ENCODE assay signal across 13 mouse cellular contexts in the genomic region with DNA sequence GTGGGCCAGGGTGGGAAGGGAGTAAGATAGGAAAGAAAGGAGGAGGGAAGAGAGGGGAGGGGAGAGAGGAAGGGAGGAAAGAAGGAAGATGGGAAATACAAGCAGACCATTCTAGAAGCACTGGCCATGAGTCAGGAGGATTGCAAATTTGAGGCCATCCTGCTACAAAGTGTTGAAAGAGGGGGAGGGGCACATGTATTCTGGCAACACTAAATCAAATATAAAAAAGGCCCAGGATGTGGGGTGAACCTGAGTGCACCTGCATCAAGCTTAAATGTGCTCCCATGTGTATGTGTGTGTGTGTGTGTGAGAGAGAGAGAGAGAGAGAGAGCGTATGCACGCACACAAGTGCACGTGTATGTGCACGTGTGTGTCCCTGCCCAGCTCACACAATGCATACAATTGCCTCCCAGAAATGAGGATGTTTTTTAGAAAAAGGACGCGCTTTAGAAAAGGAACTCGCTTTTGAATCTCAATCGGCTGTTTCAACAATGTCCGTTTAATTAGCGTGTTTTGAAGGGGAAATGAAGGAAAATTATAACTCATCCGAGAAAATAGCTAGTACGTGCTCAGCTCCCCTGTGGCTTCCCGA.
"Had no signal": no experiment of that assay in that cellular context is flagged by ENCODE, and none has a peak within 500 bp of the region (broad histone marks: within the 10 kb centered on the region; RNA-seq: fewer than 3 reads in every experiment).

No protein-coding gene starts in this region.

- H3K36me3 ChIP-seq: kidney, embryonic 15.5 days; limb, embryonic 13.5 days; liver, embryonic 13.5 days; midbrain, embryonic 13.5 days; neural tube, embryonic 15.5 days had no signal

- H3K9ac ChIP-seq: kidney, embryonic 15.5 days; limb, embryonic 13.5 days; liver, embryonic 13.5 days; midbrain, embryonic 13.5 days; neural tube, embryonic 15.5 days had no signal

- H3K4me2 ChIP-seq: kidney, embryonic 15.5 days; limb, embryonic 13.5 days; liver, embryonic 13.5 days; midbrain, embryonic 13.5 days; neural tube, embryonic 15.5 days had no signal

- H3K27me3 ChIP-seq: kidney, embryonic 15.5 days; limb, embryonic 13.5 days; liver, embryonic 13.5 days; midbrain, embryonic 13.5 days; neural tube, embryonic 15.5 days had no signal

- ATAC-seq: midbrain, embryonic 13.5 days had no signal

- DNase-seq: kidney, adult 2 months; kidney, postnatal 14 days; layer of hippocampus, postnatal 36 days; left cerebral cortex, postnatal 4 days; liver, embryonic 13.5 days; lung, adult 18-20 months; thymus, adult 18-20 months; thymus, postnatal 25 days had no signal

- H3K9me3 ChIP-seq: kidney, embryonic 15.5 days; limb, embryonic 13.5 days; liver, embryonic 13.5 days; midbrain, embryonic 13.5 days; neural tube, embryonic 15.5 days had no signal

- H3K27ac ChIP-seq: kidney, embryonic 15.5 days; limb, embryonic 13.5 days; liver, embryonic 13.5 days; midbrain, embryonic 13.5 days; neural tube, embryonic 15.5 days had no signal

- H3K4me3 ChIP-seq: kidney, embryonic 15.5 days; limb, embryonic 13.5 days; liver, embryonic 13.5 days; midbrain, embryonic 13.5 days; myocyte; neural tube, embryonic 15.5 days had no signal
